Mouse (Mus musculus) cortical plate, adult 2 months (tissue): ENCODE results near the gene Cck.

ENCODE experiments used
- CTCF ChIP-seq: fragments of 200-500 bp; IDR thresholded peaks from 2 replicates; pipeline ENCODE4 v1.5.1; 2011; ENCODE audit warnings: mild to moderate bottlenecking, control low read depth, low read length; ENCODE audit not compliant: insufficient read depth; ENCODE audit errors: extremely low read depth
- POLR2A ChIP-seq: fragments of 200-500 bp; IDR thresholded peaks from 2 replicates; pipeline ENCODE4 v1.6.1; 2011; ENCODE audit warnings: mild to moderate bottlenecking, low read length, control low read depth; ENCODE audit not compliant: insufficient read depth; ENCODE audit errors: extremely low read depth

GRCm38 (mm10) chr9:121475488-121476452 lies 19.7 kb downstream of the Cck start:
- no peak for TF ChIP-seq CTCF
- TF ChIP-seq POLR2A: no peak; the same call in 1 of the 2 replicates
